Mouse (Mus musculus): ENCODE measurements around the gene Gtf2f1. TPM values are rescaled to one million over a fixed set of nuclear protein-coding genes. Genes with fewer than 3 reads are reported as not detected.
A peak's percentile ranks its signal among the peaks of the same experiment; 100 is the strongest.

The Gtf2f1 gene
- total RNA-seq, 2 experiments from 2014 or later: 15.4 to 17.9 TPM

GRCm38 (mm10) chr17:57031661-57032420 is 20.8 kb upstream of the Gtf2f1 start:
- intact Hi-C loops (cut with DNase I): loop anchor here (2.0 kb wide), 1 partner anchor 27 kb away; the partner anchor contains the start of genes Crb3 and Slc25a23
- DNase-seq: peak; percentile 100
- peak overlapping the region; percentile 70 for H3K4me3 ChIP-seq
- no peak for TF ChIP-seq CTCF (IDR thresholded peaks at IDR 0.05)
- peak overlapping the region; percentile 90 for H3K27ac ChIP-seq

GRCm38 (mm10) chr17:57030931-57031660 is 20.0 kb upstream of the Gtf2f1 start, which contains the start of gene Khsrp:
Gene Khsrp (minus strand): TSS chr17:57031522.
- peak; percentile 59 for DNase-seq
- TF ChIP-seq CTCF (IDR thresholded peaks at IDR 0.05): no peak
- peak within 1 kb of the TSS; percentile 84 for H3K4me3 ChIP-seq

GRCm38 (mm10) chr17:57029691-57030090 is 18.6 kb upstream of the Gtf2f1 start:
- intact Hi-C loops (cut with DNase I): no loop called here
- no peak for DNase-seq
- TF ChIP-seq CTCF (IDR thresholded peaks at IDR 0.05): no peak

More at GRCm38 (mm10) chr17:57030931-57031660, 20.0 kb upstream of the Gtf2f1 start, which contains the start of gene Khsrp:
- H3K27ac ChIP-seq: peak within 1 kb of the TSS; percentile 90
- intact Hi-C loops (cut with DNase I): no loop called here

GRCm38 (mm10) chr17:57027471-57027870 is 16.4 kb upstream of the Gtf2f1 start:
- no peak for DNase-seq
- intact Hi-C loops (cut with DNase I): loop anchor here (2.0 kb wide), 1 partner anchor 15 kb away; no protein-coding TSS in a partner anchor
- H3K4me3 ChIP-seq: no peak overlapping the region

More at GRCm38 (mm10) chr17:57029691-57030090, 18.6 kb upstream of the Gtf2f1 start:
- peak overlapping the region; percentile 89 for H3K27ac ChIP-seq
- peak overlapping the region; percentile 84 for H3K4me3 ChIP-seq

GRCm38 (mm10) chr17:57020960-57021359 is 9.9 kb upstream of the Gtf2f1 start:
- TF ChIP-seq CTCF (IDR thresholded peaks at IDR 0.05): no peak
- DNase-seq: no peak
- intact Hi-C loops (cut with DNase I): no loop called here
- H3K4me3 ChIP-seq: no peak overlapping the region
- no peak overlapping the region for H3K27ac ChIP-seq

More at GRCm38 (mm10) chr17:57027471-57027870, 16.4 kb upstream of the Gtf2f1 start:
- no peak overlapping the region for H3K27ac ChIP-seq
- TF ChIP-seq CTCF (IDR thresholded peaks at IDR 0.05): no peak

GRCm38 (mm10) chr17:57019693-57020092 is 8.6 kb upstream of the Gtf2f1 start:
- TF ChIP-seq CTCF (IDR thresholded peaks at IDR 0.05): no peak
- no peak overlapping the region for H3K27ac ChIP-seq
- no peak for DNase-seq
- H3K4me3 ChIP-seq: no peak overlapping the region
- intact Hi-C loops (cut with DNase I): no loop called here

GRCm38 (mm10) chr17:57012245-57012795 is 1.2 kb upstream of the Gtf2f1 start:
- Histone ChIP-seq H3K27ac (peak overlapping the region; percentile 95), H3K4me3 (peak overlapping the region; percentile 84)
- intact Hi-C loops (cut with DNase I): loop anchor here (2.0 kb wide), 1 partner anchor 14 kb away; no protein-coding TSS in a partner anchor
- no peak for DNase-seq
- no peak for TF ChIP-seq CTCF (IDR thresholded peaks at IDR 0.05)

GRCm38 (mm10) chr17:57010911-57011235 is 215 bp downstream of the Gtf2f1 start:
- TF ChIP-seq CTCF (IDR thresholded peaks at IDR 0.05): no peak
- DNase-seq: no peak
- intact Hi-C loops (cut with DNase I): loop anchor here (1.0 kb wide), 1 partner anchor 14 kb away; the partner anchor contains the start of gene Alkbh7
- Histone ChIP-seq H3K4me3 (peak overlapping the region; percentile 84), H3K27ac (peak overlapping the region; percentile 95)

GRCm38 (mm10) chr17:57007137-57007905 is 3.8 kb downstream of the Gtf2f1 start:
- TF ChIP-seq CTCF (IDR thresholded peaks at IDR 0.05): no peak; the same call in 1 of the 2 replicates
- Histone ChIP-seq H3K27ac (no peak overlapping the region), H3K4me3 (no peak overlapping the region)
- intact Hi-C loops (cut with DNase I): no loop called here
- no peak for DNase-seq

GRCm38 (mm10) chr17:57003994-57004393 is 7.1 kb downstream of the Gtf2f1 start:
- no peak for DNase-seq
- Histone ChIP-seq H3K4me3 (no peak overlapping the region), H3K27ac (no peak overlapping the region)
- TF ChIP-seq CTCF (IDR thresholded peaks at IDR 0.05): no peak
- intact Hi-C loops (cut with DNase I): no loop called here

GRCm38 (mm10) chr17:57001228-57001627 is 9.9 kb downstream of the Gtf2f1 start:
- TF ChIP-seq CTCF (IDR thresholded peaks at IDR 0.05): no peak
- Histone ChIP-seq H3K4me3 (no peak overlapping the region), H3K27ac (no peak overlapping the region)
- intact Hi-C loops (cut with DNase I): no loop called here
- no peak for DNase-seq
